Mouse (Mus musculus) heart, adult 2 months (tissue): Measurements from ENCODE around the gene Slc12a8.

Experiments used
- CTCF ChIP-seq: fragments of 200-600 bp; IDR thresholded peaks from 2 replicates; pipeline ENCODE4 v1.8.1; 2022; ENCODE audit warnings: antibody characterized with exemption, mild to moderate bottlenecking, moderate library complexity
- EP300 ChIP-seq: fragments of 200-500 bp; IDR thresholded peaks from 2 replicates; pipeline ENCODE4 v1.6.1; 2011; ENCODE audit warnings: low read depth, low read length, control low read depth; ENCODE audit not compliant: insufficient read depth
- POLR2A ChIP-seq: fragments of 200-500 bp; IDR thresholded peaks from 2 replicates; pipeline ENCODE4 v1.6.1; 2011; ENCODE audit warnings: mild to moderate bottlenecking, low read depth, low read length, control low read depth; ENCODE audit not compliant: insufficient read depth

- TF ChIP-seq EP300: no peak
- no peak for TF ChIP-seq POLR2A
- TF ChIP-seq CTCF: no peak
Measured at GRCm38 (mm10) chr16:33467451-33467850, 49.7 kb upstream of the Slc12a8 start.
